Mouse (Mus musculus): Measurements from ENCODE around the gene Maff. TPM values are rescaled to one million over a fixed set of nuclear protein-coding genes. Genes with fewer than 3 reads are reported as not detected.

Maff gene
- polyA plus RNA-seq, 1 experiment from 2014 or later = 1.1 TPM

DNA sequence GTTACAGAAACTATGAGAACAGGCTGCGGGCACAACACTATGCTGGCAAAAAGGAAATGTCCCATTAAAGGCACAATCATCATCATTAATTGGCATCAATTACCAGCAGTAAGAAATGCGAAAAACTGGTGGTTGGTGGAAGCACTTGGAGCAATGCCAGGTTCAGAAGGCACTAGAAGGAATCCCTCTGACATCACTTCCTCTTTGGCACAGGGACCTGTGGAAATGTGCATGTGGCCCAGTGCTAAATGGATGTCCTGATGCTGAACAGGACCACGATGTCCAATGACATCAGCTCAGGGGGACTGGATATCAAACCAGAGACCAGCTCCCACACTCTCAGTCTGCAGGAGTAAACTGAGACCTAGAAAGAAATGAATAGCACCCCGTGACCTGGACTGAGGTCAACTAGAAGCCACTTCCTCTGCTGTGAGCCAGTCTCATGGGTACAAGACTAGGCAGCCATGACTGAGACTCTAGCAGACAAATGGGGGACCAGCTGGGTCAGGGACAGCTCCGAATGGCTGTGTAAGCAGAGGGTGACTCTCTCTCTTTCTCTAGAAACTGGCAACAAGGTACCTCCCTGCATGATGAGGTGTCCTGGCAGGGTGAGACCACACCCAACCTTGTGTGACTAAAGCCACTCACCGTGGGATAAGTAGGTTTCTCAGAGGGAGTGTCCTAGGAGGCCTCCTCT, 3.6 kb upstream of the Maff start:
- WGBS = 82% methylated on average over 6 of the region's 6 CpGs
- no peak overlapping the region for H3K4me3 ChIP-seq
- H3K9me3 ChIP-seq = no peaks in the 10 kb centered on the region

DNA sequence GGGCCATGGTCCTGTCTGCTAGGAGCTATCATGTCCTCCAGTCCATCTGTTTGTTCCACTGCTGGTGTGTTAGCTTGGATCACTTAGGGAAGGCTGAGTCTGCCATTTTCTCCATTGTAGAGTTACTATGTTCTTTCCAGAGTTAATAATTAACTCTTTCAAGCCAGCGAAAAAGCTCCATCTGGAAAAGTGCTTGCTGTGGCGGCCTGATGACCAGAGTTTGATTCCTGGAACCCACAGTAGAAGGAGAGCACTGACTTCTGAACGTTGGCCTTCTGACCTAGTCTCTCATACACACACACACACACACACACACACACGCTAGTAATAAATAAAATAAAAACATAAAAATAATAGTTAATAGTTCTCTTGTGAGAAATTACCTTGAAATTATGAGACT, 1.8 kb upstream of the Maff start:
- H3K4me3 ChIP-seq = no peak overlapping the region
- peaks cover 30% of the 10 kb centered on the region for H3K27me3 ChIP-seq (ENCODE audit: insufficient read depth, poor library complexity, severe bottlenecking)
- no peak for DNase-seq (ENCODE audit: low spot score)
- H3K4me1 ChIP-seq (replicated peaks) = peaks cover 26% of the 10 kb centered on the region
- 69% methylated on average over 4 of the region's 4 CpGs for WGBS
- H3K36me3 ChIP-seq = no peaks in the 10 kb centered on the region
- no peak overlapping the region for H3K27ac ChIP-seq
- no peaks in the 10 kb centered on the region for H3K9me3 ChIP-seq

More for the DNA sequence above, 3.6 kb upstream of the Maff start:
- Histone ChIP-seq H3K27me3 (ENCODE audit: insufficient read depth, poor library complexity, severe bottlenecking) (peaks cover 16% of the 10 kb centered on the region), H3K4me1 (replicated peaks) (peaks cover 14% of the 10 kb centered on the region), H3K36me3 (no peaks in the 10 kb centered on the region), H3K27ac (no peak overlapping the region)
- DNase-seq (ENCODE audit: low spot score) = no peak

DNA sequence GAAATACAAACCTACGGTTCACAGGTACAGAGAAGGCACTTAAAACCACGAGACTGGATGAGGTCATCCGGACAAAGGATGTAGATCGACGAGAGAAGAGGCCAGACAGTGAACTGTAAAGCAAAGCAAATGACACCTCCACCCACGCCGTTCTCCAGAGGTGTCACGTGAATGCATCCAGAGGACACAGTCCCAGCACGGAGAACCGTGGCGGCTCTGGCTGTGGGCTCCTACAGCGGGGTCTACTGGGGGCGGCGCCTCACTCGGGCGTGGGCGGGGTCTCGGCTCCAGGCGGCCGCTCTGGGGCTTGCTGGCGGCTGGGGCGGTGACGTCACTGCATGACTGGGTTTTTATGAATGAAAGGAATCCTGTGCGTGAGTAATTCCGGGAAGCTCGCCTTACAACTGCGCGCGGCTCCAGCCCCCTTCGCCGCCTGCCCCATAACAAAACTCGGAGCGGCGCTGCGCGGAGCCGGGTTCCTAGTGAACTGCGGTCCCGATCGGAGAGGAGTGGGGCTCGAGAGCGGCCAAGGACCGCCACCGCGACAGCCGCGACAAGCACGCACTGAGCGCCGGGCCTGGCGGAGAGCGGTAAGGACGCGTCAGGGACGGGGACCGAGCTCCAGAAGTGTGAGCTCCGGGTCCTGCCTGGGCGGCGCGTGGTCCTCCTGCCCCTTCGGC, 884 bp downstream of the Maff start:
- WGBS = under 1% methylated on average over 61 of the region's 61 CpGs
- Histone ChIP-seq H3K4me3 (peak overlapping the region; percentile 86), H3K4me1 (replicated peaks) (peaks cover 40% of the 10 kb centered on the region), H3K27ac (peak overlapping the region; percentile 89), H3K9me3 (no peaks in the 10 kb centered on the region), H3K27me3 (ENCODE audit: insufficient read depth, poor library complexity, severe bottlenecking) (peaks cover 41% of the 10 kb centered on the region), H3K36me3 (no peaks in the 10 kb centered on the region)
- peak; percentile 95 for DNase-seq (ENCODE audit: low spot score)

DNA sequence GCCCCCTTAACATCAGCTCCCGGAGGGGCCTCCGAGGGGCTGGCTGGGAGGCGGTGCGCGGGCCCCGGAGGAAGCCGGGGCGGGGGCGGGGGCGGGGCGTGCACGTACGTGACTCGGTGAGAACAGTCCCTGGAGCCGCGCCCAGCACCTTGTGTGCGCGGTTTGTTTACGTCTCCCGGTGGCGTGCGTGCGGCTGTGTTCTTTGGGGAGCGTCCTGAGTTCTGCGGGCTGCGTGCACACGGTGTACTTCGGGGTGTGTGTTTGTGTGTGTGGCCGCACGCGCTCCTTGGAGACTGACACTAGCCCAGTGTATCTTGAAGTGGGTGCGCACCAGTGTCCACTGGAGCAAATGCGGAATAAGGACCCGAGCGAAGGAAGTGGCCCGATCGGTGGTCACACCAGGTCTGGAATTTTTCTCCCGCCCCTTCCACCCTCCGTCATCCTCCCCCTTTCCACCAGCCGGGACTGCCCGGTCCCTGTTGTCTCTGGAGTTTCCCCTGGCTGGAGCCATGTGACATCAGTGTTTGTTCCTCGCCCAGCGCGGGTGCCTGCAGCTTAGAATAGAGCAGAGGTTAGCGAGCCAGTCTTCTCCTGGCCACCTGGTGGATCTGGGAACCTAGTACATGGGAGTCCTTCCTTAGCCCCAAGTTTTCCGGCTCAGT, 1.6 kb downstream of the Maff start:
- DNase-seq (ENCODE audit: low spot score) = peak; percentile 58
- Histone ChIP-seq H3K9me3 (no peaks in the 10 kb centered on the region), H3K4me3 (peak overlapping the region; percentile 86), H3K36me3 (no peaks in the 10 kb centered on the region), H3K27me3 (ENCODE audit: insufficient read depth, poor library complexity, severe bottlenecking) (peaks cover 41% of the 10 kb centered on the region), H3K27ac (peak overlapping the region; percentile 89), H3K4me1 (replicated peaks) (peaks cover 47% of the 10 kb centered on the region)
- under 1% methylated on average over 46 of the region's 46 CpGs for WGBS

DNA sequence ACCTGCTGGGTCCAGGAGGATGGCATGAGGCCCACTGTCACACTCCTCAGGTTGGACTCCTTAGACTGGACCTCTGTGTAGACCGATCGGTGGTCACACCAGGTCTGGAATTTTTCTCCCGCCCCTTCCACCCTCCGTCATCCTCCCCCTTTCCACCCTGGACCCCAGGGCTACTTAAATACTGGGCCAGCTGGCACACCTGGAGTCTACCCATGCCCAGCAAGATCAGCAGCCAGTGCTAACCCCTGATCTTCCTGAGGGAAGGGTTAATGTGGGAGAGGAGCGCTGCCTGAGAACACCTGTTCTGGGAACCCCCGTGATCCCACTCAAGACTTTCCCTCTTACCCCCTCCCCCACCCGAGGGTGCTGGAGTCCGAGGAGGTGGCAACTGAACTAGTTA, 2.2 kb downstream of the Maff start:
- Histone ChIP-seq H3K27me3 (ENCODE audit: insufficient read depth, poor library complexity, severe bottlenecking) (peaks cover 41% of the 10 kb centered on the region), H3K9me3 (no peaks in the 10 kb centered on the region), H3K4me1 (replicated peaks) (peaks cover 49% of the 10 kb centered on the region), H3K36me3 (no peaks in the 10 kb centered on the region), H3K27ac (peak overlapping the region; percentile 89; the same call in 1 of the 2 replicates), H3K4me3 (peak overlapping the region; percentile 86)
- WGBS = 78% methylated on average over 8 of the region's 8 CpGs
- DNase-seq (ENCODE audit: low spot score) = no peak

DNA sequence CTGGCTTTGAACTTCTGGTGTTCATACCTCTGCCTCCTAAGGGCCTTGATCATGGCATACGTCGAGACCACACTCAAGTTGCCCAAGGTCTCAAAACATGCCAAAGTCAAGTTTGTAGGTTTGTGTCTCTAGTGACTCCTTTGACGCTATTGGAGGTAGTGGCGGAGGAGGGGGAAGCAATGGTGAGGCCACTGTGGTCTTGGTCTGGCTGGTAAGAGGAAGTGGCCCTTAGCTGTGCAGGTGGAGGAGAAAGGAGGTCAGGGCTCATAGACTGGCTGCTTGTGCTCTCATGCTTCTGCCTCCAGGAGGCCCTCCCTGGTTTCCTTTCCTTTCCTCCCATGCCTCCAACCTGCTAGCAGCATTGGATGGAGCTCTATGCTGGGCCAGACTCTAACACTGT, 4.4 kb downstream of the Maff start:
- H3K27ac ChIP-seq = peak overlapping the region; percentile 66; the same call in 1 of the 2 replicates
- 0 out of 2 replicates have a peak overlapping the region, but pooled peaks have one; percentile 20 for H3K4me3 ChIP-seq
- WGBS = 92% methylated on average over 4 of the region's 4 CpGs
- H3K36me3 ChIP-seq = no peaks in the 10 kb centered on the region
- H3K9me3 ChIP-seq = no peaks in the 10 kb centered on the region
- H3K4me1 ChIP-seq (replicated peaks) = peaks cover 52% of the 10 kb centered on the region
- no peak for DNase-seq (ENCODE audit: low spot score)
- H3K27me3 ChIP-seq (ENCODE audit: insufficient read depth, poor library complexity, severe bottlenecking) = peaks cover 45% of the 10 kb centered on the region

DNA sequence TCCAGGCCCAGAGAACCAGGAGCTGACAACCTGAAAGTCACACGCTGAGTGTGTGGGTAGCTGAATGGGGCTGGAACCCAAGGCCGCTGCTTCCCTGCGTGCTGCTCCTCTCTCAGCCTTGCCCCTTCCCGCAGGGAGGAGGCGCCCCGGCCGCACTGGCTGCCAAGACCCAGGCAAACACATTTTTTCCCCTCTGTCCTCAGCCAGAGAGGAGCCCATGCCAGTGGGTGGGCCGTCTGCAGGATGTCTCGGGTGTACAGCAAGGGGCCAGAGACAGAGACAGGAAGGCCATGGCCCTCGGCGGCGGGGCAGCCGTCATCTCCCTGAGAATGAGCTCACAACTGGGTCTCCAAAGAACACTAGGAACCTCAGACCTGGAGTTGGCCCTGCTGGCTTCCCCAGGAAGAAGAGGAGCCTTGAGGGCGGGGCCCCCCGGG, 4.9 kb downstream of the Maff start:
- Histone ChIP-seq H3K9me3 (no peaks in the 10 kb centered on the region), H3K4me3 (peak overlapping the region; percentile 20; the same call in 1 of the 2 replicates), H3K4me1 (replicated peaks) (peaks cover 52% of the 10 kb centered on the region), H3K36me3 (no peaks in the 10 kb centered on the region), H3K27ac (peak overlapping the region; percentile 66), H3K27me3 (ENCODE audit: insufficient read depth, poor library complexity, severe bottlenecking) (peaks cover 45% of the 10 kb centered on the region)
- no peak for DNase-seq (ENCODE audit: low spot score)
- WGBS = 23% methylated on average over 15 of the region's 15 CpGs

DNA sequence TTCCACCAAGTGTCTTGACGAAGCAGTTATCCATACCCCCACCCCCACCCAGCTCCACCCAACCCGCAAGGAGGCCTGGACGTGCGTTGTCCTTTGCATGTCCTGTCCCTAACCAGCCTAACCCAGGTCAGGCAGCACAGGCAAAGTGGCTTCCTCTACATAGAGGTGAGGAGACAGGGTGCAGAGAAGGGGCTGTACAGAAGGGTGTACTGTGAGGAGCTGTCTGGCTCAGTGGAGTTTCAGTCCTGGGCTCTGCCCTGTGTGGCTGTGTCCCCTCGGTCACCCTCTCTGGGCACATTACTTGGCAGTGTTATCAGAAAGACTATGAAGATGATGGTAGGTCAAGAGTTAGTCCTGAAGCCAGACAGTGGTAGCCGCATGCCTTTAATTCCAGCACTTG, 6.1 kb downstream of the Maff start:
- Histone ChIP-seq H3K36me3 (no peaks in the 10 kb centered on the region), H3K4me1 (replicated peaks) (peaks cover 58% of the 10 kb centered on the region), H3K9me3 (no peaks in the 10 kb centered on the region), H3K27ac (no peak overlapping the region), H3K27me3 (ENCODE audit: insufficient read depth, poor library complexity, severe bottlenecking) (peaks cover 49% of the 10 kb centered on the region), H3K4me3 (no peak overlapping the region)
- no peak for DNase-seq (ENCODE audit: low spot score)
- whole genome bisulfite sequencing = 87% methylated on average over 6 of the region's 6 CpGs

DNA sequence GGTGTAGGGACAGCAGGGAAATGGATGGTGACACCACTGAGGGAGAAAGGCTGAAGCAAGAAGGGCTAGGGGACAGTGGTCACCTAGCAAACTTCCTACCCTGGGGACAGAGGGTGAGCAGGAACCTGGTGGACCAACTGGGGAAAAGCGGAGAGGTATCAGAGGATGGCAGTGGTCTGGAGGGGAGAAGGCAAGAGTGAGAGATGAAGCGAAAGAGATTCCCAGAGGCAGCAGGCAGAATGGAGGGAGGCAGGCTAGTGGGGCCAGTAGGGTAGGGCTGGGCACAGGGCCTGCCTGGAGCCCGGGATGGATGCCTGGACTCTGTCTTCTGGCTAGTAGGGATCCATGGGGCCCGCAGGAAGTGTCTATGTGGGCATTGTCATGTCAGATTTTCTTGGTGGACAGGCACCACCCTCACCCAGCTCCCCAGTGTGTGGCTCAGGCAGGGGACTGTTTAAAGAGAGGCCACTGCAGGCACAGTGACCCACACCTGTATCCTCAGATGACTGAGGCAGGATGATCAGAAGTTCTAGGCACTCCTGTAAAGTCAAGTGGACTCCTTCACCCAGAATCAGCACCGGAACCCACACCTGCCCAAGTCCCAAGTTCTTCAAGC, 7.4 kb downstream of the Maff start:
- Histone ChIP-seq H3K27me3 (ENCODE audit: insufficient read depth, poor library complexity, severe bottlenecking) (peaks cover 50% of the 10 kb centered on the region), H3K36me3 (no peaks in the 10 kb centered on the region), H3K27ac (no peak overlapping the region), H3K9me3 (no peaks in the 10 kb centered on the region), H3K4me1 (replicated peaks) (peaks cover 56% of the 10 kb centered on the region), H3K4me3 (no peak overlapping the region)
- no peak for DNase-seq (ENCODE audit: low spot score)
- whole genome bisulfite sequencing = 85% methylated on average over 5 of the region's 5 CpGs

DNA sequence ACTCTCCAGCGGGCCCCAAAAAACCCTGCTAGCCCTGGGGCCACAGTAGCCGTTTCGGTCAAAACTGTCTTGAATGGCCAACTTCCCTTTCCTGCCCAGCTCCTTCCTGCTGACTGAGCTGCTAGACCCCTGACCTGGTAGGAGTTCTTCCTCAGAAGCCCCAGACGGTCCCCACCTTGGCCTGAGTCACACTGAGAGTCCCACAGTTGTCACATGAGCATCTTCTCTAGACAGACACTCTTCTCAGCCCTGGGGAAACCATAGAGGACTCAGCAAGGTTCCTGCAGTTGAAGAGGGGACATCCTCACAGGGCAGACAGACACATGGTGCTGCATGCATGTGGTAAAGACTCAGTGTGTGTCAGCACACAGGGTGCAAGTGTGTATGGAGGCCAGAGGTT, 8.2 kb downstream of the Maff start:
- no peak overlapping the region for H3K27ac ChIP-seq
- peaks cover 41% of the 10 kb centered on the region for H3K27me3 ChIP-seq (ENCODE audit: insufficient read depth, poor library complexity, severe bottlenecking)

DNA sequence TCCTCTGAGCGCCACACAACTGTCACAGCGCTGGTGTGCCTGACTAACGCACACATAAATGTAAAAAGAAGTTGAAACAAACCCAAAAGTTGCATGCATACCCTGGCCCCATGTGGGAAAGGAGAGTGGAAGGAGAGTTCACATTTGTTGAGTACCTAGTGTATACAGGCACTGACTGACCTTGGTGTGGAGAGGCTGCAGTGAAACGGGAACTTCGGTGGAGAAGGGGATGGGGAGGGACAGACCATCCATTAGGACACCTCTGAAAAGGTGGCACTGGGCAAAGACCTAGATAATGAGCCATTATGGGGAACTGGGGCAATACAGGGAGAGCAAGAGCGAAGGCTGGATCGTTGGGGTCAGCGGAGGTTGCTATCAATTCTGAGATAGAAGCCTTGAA, 10.1 kb downstream of the Maff start:
- no peaks in the 10 kb centered on the region for H3K9me3 ChIP-seq
- peaks cover 14% of the 10 kb centered on the region for H3K36me3 ChIP-seq
- H3K27me3 ChIP-seq (ENCODE audit: insufficient read depth, poor library complexity, severe bottlenecking) = peaks cover 30% of the 10 kb centered on the region
- no peak for DNase-seq (ENCODE audit: low spot score)
- 80% methylated on average over 8 of the region's 8 CpGs for WGBS
- no peak overlapping the region for H3K27ac ChIP-seq
- H3K4me1 ChIP-seq (replicated peaks) = peaks cover 59% of the 10 kb centered on the region
- peak overlapping the region; percentile 59 for H3K4me3 ChIP-seq

More for the DNA sequence above, 8.2 kb downstream of the Maff start:
- DNase-seq (ENCODE audit: low spot score) = no peak
- peaks cover 54% of the 10 kb centered on the region for H3K4me1 ChIP-seq (replicated peaks)
- no peaks in the 10 kb centered on the region for H3K9me3 ChIP-seq
- whole genome bisulfite sequencing = 81% methylated on average over 4 of the region's 4 CpGs
- no peak overlapping the region for H3K4me3 ChIP-seq
- no peaks in the 10 kb centered on the region for H3K36me3 ChIP-seq

DNA sequence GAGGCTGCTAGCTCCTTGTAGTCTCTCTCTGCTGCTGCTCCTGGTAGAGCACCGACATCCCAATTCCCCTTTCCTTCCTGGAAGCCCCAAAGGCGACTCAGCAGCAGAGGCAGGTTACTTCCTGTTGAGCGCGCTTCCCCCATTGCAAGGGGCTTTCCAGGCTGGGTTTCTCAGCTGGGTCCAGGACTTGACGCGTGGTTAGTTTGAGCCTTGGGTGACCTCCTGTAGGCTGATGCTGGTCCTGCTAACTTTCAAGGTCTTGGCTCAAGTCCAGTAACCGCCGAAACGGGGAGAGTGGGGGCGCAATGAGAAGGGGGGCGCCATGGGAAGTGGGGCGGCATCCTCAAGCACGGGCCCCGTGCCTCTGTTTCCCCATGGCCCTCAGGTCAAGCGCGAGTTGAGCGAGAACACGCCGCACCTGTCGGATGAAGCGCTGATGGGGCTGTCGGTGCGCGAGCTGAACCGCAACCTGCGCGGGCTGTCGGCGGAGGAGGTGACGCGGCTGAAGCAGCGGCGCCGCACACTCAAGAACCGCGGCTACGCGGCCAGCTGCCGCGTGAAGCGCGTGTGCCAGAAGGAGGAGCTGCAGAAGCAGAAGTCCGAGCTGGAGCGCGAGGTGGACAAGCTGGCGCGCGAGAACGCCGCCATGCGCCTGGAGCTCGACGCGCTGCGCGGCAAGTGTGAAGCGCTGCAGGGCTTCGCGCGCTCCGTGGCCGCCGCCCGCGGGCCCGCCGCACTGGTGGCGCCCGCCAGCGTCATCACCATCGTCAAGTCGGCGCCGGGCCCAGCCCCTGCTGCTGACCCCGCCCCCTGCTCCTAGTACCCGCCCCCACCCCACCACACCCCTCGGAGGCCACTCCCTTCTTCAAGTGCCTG, 10.9 kb downstream of the Maff start:
- peaks cover 56% of the 10 kb centered on the region for H3K4me1 ChIP-seq (replicated peaks)
- peak; percentile 85 for DNase-seq (ENCODE audit: low spot score)
- peak overlapping the region; percentile 76 for H3K27ac ChIP-seq
- under 1% methylated on average over 77 of the region's 77 CpGs for WGBS
- H3K9me3 ChIP-seq = no peaks in the 10 kb centered on the region
- peaks cover 22% of the 10 kb centered on the region for H3K36me3 ChIP-seq
- H3K4me3 ChIP-seq = peak overlapping the region; percentile 59
- H3K27me3 ChIP-seq (ENCODE audit: insufficient read depth, poor library complexity, severe bottlenecking) = peaks cover 30% of the 10 kb centered on the region
